Mouse (Mus musculus): ENCODE measurements around the gene Taf1a. TPM values are rescaled to one million over a fixed set of nuclear protein-coding genes. Genes with fewer than 3 reads are reported as not detected.
"Not testable (repeated sequence)": the region's sequence is repeated elsewhere in the genome, so short reads cannot be mapped to it uniquely, and the experiment has no call there.

The Taf1a gene
- polyA plus RNA-seq, 1 experiment, result 3.4 TPM

DNA sequence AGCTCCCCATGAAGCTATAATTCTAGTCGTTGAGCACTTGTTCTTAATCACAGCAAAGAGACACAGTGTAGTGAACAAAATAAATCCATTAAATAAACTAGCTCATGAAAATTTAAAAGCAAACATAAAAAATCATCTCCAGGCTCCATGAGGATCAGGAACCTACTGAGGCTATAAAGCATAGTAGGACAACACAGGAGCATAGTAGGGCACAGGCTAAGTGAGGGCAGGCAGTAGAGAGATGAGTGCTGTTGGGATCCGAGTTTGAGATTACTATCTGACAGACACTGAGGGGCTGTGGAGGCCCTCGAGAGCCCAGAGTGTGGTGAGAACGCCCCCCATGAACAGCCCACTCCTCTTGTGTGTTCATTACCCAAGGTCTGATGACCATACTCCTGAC lies 11.7 kb upstream of the Taf1a start:
- H3K36me3 ChIP-seq (ENCODE audit: control insufficient read depth, insufficient read depth), result no peaks in the 10 kb centered on the region
- no peak for TF ChIP-seq REST (IDR thresholded peaks at IDR 0.05; ENCODE audit: insufficient read depth, insufficient read length)

DNA sequence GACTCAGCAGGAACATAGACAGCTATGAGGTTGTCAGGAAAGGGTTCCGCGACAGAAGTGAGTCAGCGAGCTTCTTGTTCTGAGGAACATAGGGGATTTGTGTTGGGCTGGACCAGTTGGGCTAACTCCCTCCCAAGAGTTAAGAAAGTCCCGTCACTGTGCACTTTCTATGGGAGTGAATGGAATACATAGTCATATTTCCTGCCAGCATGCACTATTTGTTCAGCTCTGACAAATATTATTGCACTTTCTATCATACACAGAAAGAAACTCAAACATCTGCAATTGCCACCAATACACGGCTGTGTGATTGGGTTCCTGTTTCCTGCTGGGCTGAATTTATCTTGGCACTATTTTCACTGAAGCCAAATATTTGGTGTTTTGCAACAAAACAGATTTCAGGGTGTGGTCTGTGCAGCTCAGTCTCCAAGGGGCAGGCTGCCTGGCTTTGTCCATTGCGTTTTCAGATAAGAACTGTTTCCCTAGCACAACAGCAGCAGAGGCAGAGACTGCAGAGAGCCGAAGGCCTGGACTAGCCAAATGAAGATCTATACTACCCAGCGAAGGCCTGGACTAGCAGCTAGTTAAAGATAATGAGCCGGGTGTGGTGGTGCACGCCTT lies 10.3 kb upstream of the Taf1a start:
- H3K27me3 ChIP-seq (ENCODE audit: control insufficient read depth, insufficient read depth, insufficient read length), result no peaks in the 10 kb centered on the region
- no peak overlapping the region for H3K4me2 ChIP-seq (ENCODE audit: low read depth)
- H3K79me2 ChIP-seq (ENCODE audit: control insufficient read depth, insufficient read depth), result no peaks in the 10 kb centered on the region
- no peak overlapping the region for H3ac ChIP-seq (ENCODE audit: control insufficient read depth, insufficient read length)
- H3K4me3 ChIP-seq, result no peak overlapping the region
- no peaks in the 10 kb centered on the region for H3K36me3 ChIP-seq (ENCODE audit: control insufficient read depth, insufficient read depth)
- TF ChIP-seq SRF (IDR thresholded peaks at IDR 0.05; ENCODE audit: control insufficient read depth, insufficient read length, low read depth), result no peak
- no peak for TF ChIP-seq TCF3 (IDR thresholded peaks at IDR 0.05; ENCODE audit: insufficient read length, low read depth)
- TF ChIP-seq TCF12 (IDR thresholded peaks at IDR 0.05; ENCODE audit: insufficient read depth, poor library complexity, severe bottlenecking), result no peak

More for the DNA sequence above, 11.7 kb upstream of the Taf1a start:
- H3K4me2 ChIP-seq (ENCODE audit: low read depth), result no peak overlapping the region
- H3K79me2 ChIP-seq (ENCODE audit: control insufficient read depth, insufficient read depth), result no peaks in the 10 kb centered on the region
- no peak overlapping the region for H3ac ChIP-seq (ENCODE audit: control insufficient read depth, insufficient read length)
- H3K4me3 ChIP-seq, result no peak overlapping the region
- no peaks in the 10 kb centered on the region for H3K27me3 ChIP-seq (ENCODE audit: control insufficient read depth, insufficient read depth, insufficient read length)

DNA sequence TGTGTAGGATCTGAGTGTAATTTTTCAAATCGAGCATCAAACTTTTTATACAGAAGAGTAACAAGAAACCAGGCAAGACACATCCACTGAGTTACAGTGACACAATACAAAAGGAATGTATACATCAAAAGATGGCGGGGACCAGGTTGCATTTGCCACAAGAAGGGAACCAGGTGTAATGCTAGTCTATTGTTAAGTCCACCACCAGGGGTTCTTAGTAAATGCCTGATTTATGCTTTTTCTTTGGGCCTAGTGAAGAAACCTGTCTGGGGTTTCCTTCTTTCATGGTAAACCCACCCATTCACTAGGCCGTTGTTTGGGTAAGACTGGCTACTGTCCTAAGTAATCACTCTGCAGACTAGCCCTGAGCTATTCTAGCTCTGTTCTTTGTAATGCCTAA lies 9.4 kb upstream of the Taf1a start:
- H3K36me3 ChIP-seq (ENCODE audit: control insufficient read depth, insufficient read depth); H3K27me3 ChIP-seq (ENCODE audit: control insufficient read depth, insufficient read depth, insufficient read length); H3K4me2 ChIP-seq (ENCODE audit: low read depth); H3ac ChIP-seq (ENCODE audit: control insufficient read depth, insufficient read length); H3K4me3 ChIP-seq; H3K79me2 ChIP-seq (ENCODE audit: control insufficient read depth, insufficient read depth): not testable (repeated sequence)

DNA sequence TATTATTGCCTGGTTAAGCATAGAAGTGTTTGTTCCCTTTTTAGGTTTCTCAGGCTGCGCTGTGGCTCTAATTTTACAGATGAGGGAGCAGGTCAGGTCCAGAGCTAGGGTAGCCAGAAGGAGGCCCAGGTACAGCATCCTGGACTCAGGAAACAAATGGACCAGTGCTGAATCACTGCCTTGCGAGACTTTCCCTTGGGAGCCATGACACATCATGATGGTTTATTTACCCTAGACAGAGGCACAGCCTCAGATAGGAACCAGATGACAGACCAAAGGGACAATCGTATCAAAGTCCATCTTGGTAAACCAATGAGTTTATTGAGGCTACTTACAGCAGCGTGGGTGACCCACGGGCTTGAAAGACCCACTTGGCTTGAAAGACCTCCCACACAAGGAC lies 7.0 kb upstream of the Taf1a start:
- H3K4me3 ChIP-seq, result no peak overlapping the region
- H3K36me3 ChIP-seq (ENCODE audit: control insufficient read depth, insufficient read depth), result no peaks in the 10 kb centered on the region
- no peak for TF ChIP-seq TCF3 (IDR thresholded peaks at IDR 0.05; ENCODE audit: insufficient read length, low read depth)
- no peak for TF ChIP-seq USF1 (IDR thresholded peaks at IDR 0.05; ENCODE audit: low read depth)
- TF ChIP-seq MYOG (IDR thresholded peaks at IDR 0.05; ENCODE audit: control insufficient read depth in 1 of 3, insufficient read depth in 1 of 3, insufficient read length in 2 of 3, low read depth in 2 of 3), result no peak
- TF ChIP-seq POLR2AphosphoS2 (IDR thresholded peaks at IDR 0.05; ENCODE audit: insufficient read length, low read depth), result no peak
- TF ChIP-seq POLR2A (IDR thresholded peaks at IDR 0.05; ENCODE audit: insufficient read length, low read depth), result no peak
- TF ChIP-seq MAX (IDR thresholded peaks at IDR 0.05; ENCODE audit: low read depth), result no peak
- TF ChIP-seq TCF12 (IDR thresholded peaks at IDR 0.05; ENCODE audit: insufficient read depth, poor library complexity, severe bottlenecking), result no peak
- TF ChIP-seq MYOD1 (IDR thresholded peaks at IDR 0.05; ENCODE audit: control insufficient read depth in 1 of 3, insufficient read length in 2 of 3, low read depth in 2 of 3), result no peak
- TF ChIP-seq SRF (IDR thresholded peaks at IDR 0.05; ENCODE audit: control insufficient read depth, insufficient read length, low read depth), result no peak
- TF ChIP-seq REST (IDR thresholded peaks at IDR 0.05; ENCODE audit: insufficient read depth, insufficient read length), result no peak
- no peak for TF ChIP-seq E2F4 (IDR thresholded peaks at IDR 0.05; ENCODE audit: insufficient read depth)
- TF ChIP-seq CEBPB (IDR thresholded peaks at IDR 0.05; ENCODE audit: insufficient read depth, poor library complexity, severe bottlenecking), result no peak
- H3K4me2 ChIP-seq (ENCODE audit: low read depth), result no peak overlapping the region
- H3K27me3 ChIP-seq (ENCODE audit: control insufficient read depth, insufficient read depth, insufficient read length), result no peaks in the 10 kb centered on the region
- H3K79me2 ChIP-seq (ENCODE audit: control insufficient read depth, insufficient read depth), result no peaks in the 10 kb centered on the region
- H3ac ChIP-seq (ENCODE audit: control insufficient read depth, insufficient read length), result no peak overlapping the region

DNA sequence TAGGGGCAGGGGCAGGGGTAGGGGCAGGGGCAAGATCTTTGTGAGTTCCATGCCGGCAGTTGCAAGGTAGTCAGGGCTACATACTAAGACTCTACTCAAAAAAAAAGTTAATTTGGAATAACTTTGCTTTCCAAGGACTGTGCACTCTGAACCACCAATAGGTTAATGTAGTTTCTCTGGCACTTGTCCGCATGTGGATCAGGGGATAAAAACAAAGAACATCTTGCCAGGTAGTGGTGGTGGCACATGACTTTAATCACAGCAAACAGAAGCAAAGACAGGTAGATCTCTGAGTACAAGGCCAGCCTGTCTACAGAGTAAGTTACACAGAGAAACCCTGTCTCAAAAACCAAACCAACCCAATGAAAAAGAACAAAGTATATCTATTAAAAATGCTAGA lies 6.2 kb upstream of the Taf1a start:
- no peaks in the 10 kb centered on the region for H3K36me3 ChIP-seq (ENCODE audit: control insufficient read depth, insufficient read depth)
- no peaks in the 10 kb centered on the region for H3K27me3 ChIP-seq (ENCODE audit: control insufficient read depth, insufficient read depth, insufficient read length)
- H3ac ChIP-seq (ENCODE audit: control insufficient read depth, insufficient read length), result no peak overlapping the region
- H3K4me2 ChIP-seq (ENCODE audit: low read depth), result no peak overlapping the region
- no peaks in the 10 kb centered on the region for H3K79me2 ChIP-seq (ENCODE audit: control insufficient read depth, insufficient read depth)
- no peak for TF ChIP-seq USF1 (IDR thresholded peaks at IDR 0.05; ENCODE audit: low read depth)
- TF ChIP-seq MAX (IDR thresholded peaks at IDR 0.05; ENCODE audit: low read depth), result no peak
- no peak for TF ChIP-seq TCF12 (IDR thresholded peaks at IDR 0.05; ENCODE audit: insufficient read depth, poor library complexity, severe bottlenecking)
- TF ChIP-seq E2F4 (IDR thresholded peaks at IDR 0.05; ENCODE audit: insufficient read depth), result no peak
- TF ChIP-seq MYOD1 (IDR thresholded peaks at IDR 0.05; ENCODE audit: control insufficient read depth in 1 of 3, insufficient read length in 2 of 3, low read depth in 2 of 3), result no peak
- TF ChIP-seq MYOG (IDR thresholded peaks at IDR 0.05; ENCODE audit: control insufficient read depth in 1 of 3, insufficient read depth in 1 of 3, insufficient read length in 2 of 3, low read depth in 2 of 3), result no peak
- no peak for TF ChIP-seq REST (IDR thresholded peaks at IDR 0.05; ENCODE audit: insufficient read depth, insufficient read length)
- no peak for TF ChIP-seq POLR2AphosphoS2 (IDR thresholded peaks at IDR 0.05; ENCODE audit: insufficient read length, low read depth)
- TF ChIP-seq CEBPB (IDR thresholded peaks at IDR 0.05; ENCODE audit: insufficient read depth, poor library complexity, severe bottlenecking), result no peak
- no peak for TF ChIP-seq POLR2A (IDR thresholded peaks at IDR 0.05; ENCODE audit: insufficient read length, low read depth)
- TF ChIP-seq SRF (IDR thresholded peaks at IDR 0.05; ENCODE audit: control insufficient read depth, insufficient read length, low read depth), result no peak
- TF ChIP-seq TCF3 (IDR thresholded peaks at IDR 0.05; ENCODE audit: insufficient read length, low read depth), result no peak
- no peak overlapping the region for H3K4me3 ChIP-seq

DNA sequence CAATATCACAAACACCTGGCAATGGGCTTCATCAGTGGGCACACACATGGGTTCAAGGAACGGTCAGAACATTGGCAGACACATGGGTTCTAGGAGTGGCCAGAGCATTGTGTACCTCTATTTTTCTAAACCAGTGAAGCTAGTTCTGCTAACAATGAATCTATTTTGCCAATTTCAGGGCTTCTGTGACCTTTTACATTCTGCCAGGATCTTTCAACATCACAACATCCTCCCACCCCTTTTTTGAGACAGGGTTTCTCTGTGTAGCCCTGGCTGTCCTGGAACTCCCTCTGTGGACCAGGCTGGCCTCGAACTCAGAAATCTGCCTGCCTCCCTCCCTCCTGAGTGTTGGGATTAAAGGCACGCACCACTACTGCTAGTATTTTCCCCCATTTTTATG lies 1.4 kb upstream of the Taf1a start:
- not testable (repeated sequence) for H3K36me3 ChIP-seq (ENCODE audit: control insufficient read depth, insufficient read depth); H3K27me3 ChIP-seq (ENCODE audit: control insufficient read depth, insufficient read depth, insufficient read length); H3K4me2 ChIP-seq (ENCODE audit: low read depth); H3K4me3 ChIP-seq; H3ac ChIP-seq (ENCODE audit: control insufficient read depth, insufficient read length)
- H3K79me2 ChIP-seq (ENCODE audit: control insufficient read depth, insufficient read depth), result peaks cover 21% of the 10 kb centered on the region
